Mouse (Mus musculus): ENCODE data around the gene Ube2c. TPM values are rescaled to one million over a fixed set of nuclear protein-coding genes. Genes with fewer than 3 reads are reported as not detected.
A peak's percentile ranks its signal among the peaks of the same experiment; 100 is the strongest.

Gene Ube2c
- polyA plus RNA-seq, 1 experiment = 103 TPM

GRCm38 (mm10) chr2:164783926-164784581 is 14.4 kb downstream of the Ube2c start:
- TF ChIP-seq MYOG (IDR thresholded peaks at IDR 0.05; ENCODE audit: control insufficient read depth in 1 of 3, insufficient read depth in 1 of 3, insufficient read length in 2 of 3, low read depth in 2 of 3) = no peak
- Histone ChIP-seq H3K79me2 (ENCODE audit: control insufficient read depth, insufficient read depth) (no peaks in the 10 kb centered on the region), H3K4me2 (ENCODE audit: low read depth) (no peak overlapping the region), H3K4me3 (peak overlapping the region; percentile 46), H3K27me3 (ENCODE audit: control insufficient read depth, insufficient read depth, insufficient read length) (no peaks in the 10 kb centered on the region), H3K36me3 (ENCODE audit: control insufficient read depth, insufficient read depth) (peaks cover 10% of the 10 kb centered on the region), H3ac (ENCODE audit: control insufficient read depth, insufficient read length) (no peak overlapping the region)

GRCm38 (mm10) chr2:164784869-164785420 is 15.2 kb downstream of the Ube2c start:
- TF ChIP-seq TCF12 (IDR thresholded peaks at IDR 0.05; ENCODE audit: insufficient read depth, poor library complexity, severe bottlenecking) (no peak), MYOG (IDR thresholded peaks at IDR 0.05; ENCODE audit: control insufficient read depth in 1 of 3, insufficient read depth in 1 of 3, insufficient read length in 2 of 3, low read depth in 2 of 3) (no peak), POLR2AphosphoS2 (IDR thresholded peaks at IDR 0.05; ENCODE audit: insufficient read length, low read depth) (no peak), MYOD1 (IDR thresholded peaks at IDR 0.05; ENCODE audit: control insufficient read depth in 1 of 3, insufficient read length in 2 of 3, low read depth in 2 of 3) (no peak), E2F4 (IDR thresholded peaks at IDR 0.05; ENCODE audit: insufficient read depth) (no peak), USF1 (IDR thresholded peaks at IDR 0.05; ENCODE audit: low read depth) (no peak), CEBPB (IDR thresholded peaks at IDR 0.05; ENCODE audit: insufficient read depth, poor library complexity, severe bottlenecking) (no peak), REST (IDR thresholded peaks at IDR 0.05; ENCODE audit: insufficient read depth, insufficient read length) (no peak), POLR2A (IDR thresholded peaks at IDR 0.05; ENCODE audit: insufficient read length, low read depth) (no peak), SRF (IDR thresholded peaks at IDR 0.05; ENCODE audit: control insufficient read depth, insufficient read length, low read depth) (no peak), MAX (IDR thresholded peaks at IDR 0.05; ENCODE audit: low read depth) (no peak), TCF3 (IDR thresholded peaks at IDR 0.05; ENCODE audit: insufficient read length, low read depth) (no peak)
- Histone ChIP-seq H3K36me3 (ENCODE audit: control insufficient read depth, insufficient read depth) (peaks cover 10% of the 10 kb centered on the region), H3K79me2 (ENCODE audit: control insufficient read depth, insufficient read depth) (no peaks in the 10 kb centered on the region), H3K4me3 (peak overlapping the region; percentile 46), H3ac (ENCODE audit: control insufficient read depth, insufficient read length) (peak overlapping the region; percentile 70), H3K4me2 (ENCODE audit: low read depth) (peak overlapping the region; percentile 98), H3K27me3 (ENCODE audit: control insufficient read depth, insufficient read depth, insufficient read length) (no peaks in the 10 kb centered on the region)

GRCm38 (mm10) chr2:164785481-164786387 is 16.0 kb downstream of the Ube2c start, which contains the start of gene Snx21:
TSS of gene Snx21 (plus strand) at chr2:164785823.
- Histone ChIP-seq H3K27me3 (ENCODE audit: control insufficient read depth, insufficient read depth, insufficient read length) (no peaks in the 10 kb centered on the region), H3K36me3 (ENCODE audit: control insufficient read depth, insufficient read depth) (peaks cover 10% of the 10 kb centered on the region), H3K79me2 (ENCODE audit: control insufficient read depth, insufficient read depth) (no peaks in the 10 kb centered on the region), H3K4me2 (ENCODE audit: low read depth) (peak within 1 kb of the TSS; percentile 98), H3K4me3 (peak within 1 kb of the TSS; percentile 46), H3ac (ENCODE audit: control insufficient read depth, insufficient read length) (peak within 1 kb of the TSS; percentile 70)
- TF ChIP-seq CEBPB (IDR thresholded peaks at IDR 0.05; ENCODE audit: insufficient read depth, poor library complexity, severe bottlenecking) = no peak
- no peak for TF ChIP-seq TCF12 (IDR thresholded peaks at IDR 0.05; ENCODE audit: insufficient read depth, poor library complexity, severe bottlenecking)
- no peak for TF ChIP-seq E2F4 (IDR thresholded peaks at IDR 0.05; ENCODE audit: insufficient read depth)
- TF ChIP-seq REST (IDR thresholded peaks at IDR 0.05; ENCODE audit: insufficient read depth, insufficient read length) = no peak
- TF ChIP-seq USF1 (IDR thresholded peaks at IDR 0.05; ENCODE audit: low read depth) = no peak
- peak; percentile 81 for TF ChIP-seq POLR2AphosphoS2 (IDR thresholded peaks at IDR 0.05; ENCODE audit: insufficient read length, low read depth)
- peak; percentile 84 for TF ChIP-seq POLR2A (IDR thresholded peaks at IDR 0.05; ENCODE audit: insufficient read length, low read depth)
- no peak for TF ChIP-seq MAX (IDR thresholded peaks at IDR 0.05; ENCODE audit: low read depth)
- no peak for TF ChIP-seq SRF (IDR thresholded peaks at IDR 0.05; ENCODE audit: control insufficient read depth, insufficient read length, low read depth)
- TF ChIP-seq MYOG (IDR thresholded peaks at IDR 0.05; ENCODE audit: control insufficient read depth in 1 of 3, insufficient read depth in 1 of 3, insufficient read length in 2 of 3, low read depth in 2 of 3) = no peak
- TF ChIP-seq TCF3 (IDR thresholded peaks at IDR 0.05; ENCODE audit: insufficient read length, low read depth) = no peak
- TF ChIP-seq MYOD1 (IDR thresholded peaks at IDR 0.05; ENCODE audit: control insufficient read depth in 1 of 3, insufficient read length in 2 of 3, low read depth in 2 of 3) = peak in 1 of 3 experiments; percentile 3

- Histone ChIP-seq H3K36me3 (ENCODE audit: control insufficient read depth, insufficient read depth) (peaks cover 10% of the 10 kb centered on the region), H3K27me3 (ENCODE audit: control insufficient read depth, insufficient read depth, insufficient read length) (no peaks in the 10 kb centered on the region), H3K79me2 (ENCODE audit: control insufficient read depth, insufficient read depth) (no peaks in the 10 kb centered on the region), H3K4me3 (peak overlapping the region; percentile 46), H3K4me2 (ENCODE audit: low read depth) (peak overlapping the region; percentile 98), H3ac (ENCODE audit: control insufficient read depth, insufficient read length) (peak overlapping the region; percentile 70)
- TF ChIP-seq E2F4 (IDR thresholded peaks at IDR 0.05; ENCODE audit: insufficient read depth) (no peak), POLR2A (IDR thresholded peaks at IDR 0.05; ENCODE audit: insufficient read length, low read depth) (no peak), POLR2AphosphoS2 (IDR thresholded peaks at IDR 0.05; ENCODE audit: insufficient read length, low read depth) (no peak), REST (IDR thresholded peaks at IDR 0.05; ENCODE audit: insufficient read depth, insufficient read length) (no peak), USF1 (IDR thresholded peaks at IDR 0.05; ENCODE audit: low read depth) (no peak), TCF3 (IDR thresholded peaks at IDR 0.05; ENCODE audit: insufficient read length, low read depth) (no peak), MYOG (IDR thresholded peaks at IDR 0.05; ENCODE audit: control insufficient read depth in 1 of 3, insufficient read depth in 1 of 3, insufficient read length in 2 of 3, low read depth in 2 of 3) (no peak), MAX (IDR thresholded peaks at IDR 0.05; ENCODE audit: low read depth) (no peak), MYOD1 (IDR thresholded peaks at IDR 0.05; ENCODE audit: control insufficient read depth in 1 of 3, insufficient read length in 2 of 3, low read depth in 2 of 3) (no peak), SRF (IDR thresholded peaks at IDR 0.05; ENCODE audit: control insufficient read depth, insufficient read length, low read depth) (no peak), TCF12 (IDR thresholded peaks at IDR 0.05; ENCODE audit: insufficient read depth, poor library complexity, severe bottlenecking) (no peak), CEBPB (IDR thresholded peaks at IDR 0.05; ENCODE audit: insufficient read depth, poor library complexity, severe bottlenecking) (no peak)
These were observed 16.7 kb downstream of the Ube2c start for GRCm38 (mm10) chr2:164786388-164786885.
